Mouse (Mus musculus) right cerebral cortex, postnatal 14 days (tissue): ENCODE results near the gene Gipr.

Experiments
- DNase-seq: peaks from one replicate; pipeline ENCODE4 v3.0.0; 2022

The Gipr gene

DNA sequence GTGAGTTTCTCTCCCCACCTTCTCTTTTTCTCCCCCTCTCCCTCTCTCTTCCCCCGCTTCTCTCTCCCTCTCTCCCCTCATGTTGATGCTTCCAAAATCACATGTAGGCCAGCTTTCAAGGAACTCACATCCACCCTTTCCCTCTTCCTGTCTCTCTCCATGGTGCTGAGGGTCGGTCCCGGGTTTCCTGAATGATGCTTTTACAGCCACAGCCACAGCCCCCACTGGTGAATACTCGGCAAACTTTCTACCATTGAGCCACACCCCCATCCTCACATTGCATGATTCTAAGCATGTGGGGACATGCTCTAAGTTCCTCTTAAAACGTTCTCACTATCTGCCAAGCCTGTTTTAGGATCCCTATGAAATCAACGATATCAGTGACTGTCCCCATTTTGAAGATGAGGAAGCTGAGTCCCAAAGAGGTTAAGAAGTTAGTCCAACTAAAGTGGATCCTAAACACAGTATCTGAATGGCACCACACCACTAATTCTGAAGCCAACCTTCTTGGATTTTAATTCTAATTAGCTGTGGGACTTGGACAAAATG, 18.4 kb downstream of the Gipr start:
- no peak for DNase-seq

DNA sequence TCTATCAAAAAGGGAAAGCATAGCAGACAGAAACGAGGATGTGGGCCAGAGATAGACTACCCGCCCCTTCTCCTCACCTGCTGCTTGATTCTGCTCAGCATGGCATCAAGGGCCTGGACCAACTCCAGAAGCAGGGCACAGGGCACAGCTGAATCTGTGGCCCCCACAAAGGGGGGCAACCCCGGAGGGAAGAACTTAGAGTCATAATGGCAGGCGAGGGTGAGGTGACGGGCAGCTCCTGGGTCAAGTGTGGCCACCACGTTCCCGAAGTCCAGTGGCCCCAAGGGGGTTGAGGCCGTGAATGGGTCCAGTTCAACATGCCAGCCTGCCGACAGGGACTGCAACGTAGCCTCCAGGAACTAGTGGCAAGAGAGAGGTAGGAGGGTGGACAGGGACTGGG, 19.1 kb downstream of the Gipr start:
- DNase-seq: no peak

DNA sequence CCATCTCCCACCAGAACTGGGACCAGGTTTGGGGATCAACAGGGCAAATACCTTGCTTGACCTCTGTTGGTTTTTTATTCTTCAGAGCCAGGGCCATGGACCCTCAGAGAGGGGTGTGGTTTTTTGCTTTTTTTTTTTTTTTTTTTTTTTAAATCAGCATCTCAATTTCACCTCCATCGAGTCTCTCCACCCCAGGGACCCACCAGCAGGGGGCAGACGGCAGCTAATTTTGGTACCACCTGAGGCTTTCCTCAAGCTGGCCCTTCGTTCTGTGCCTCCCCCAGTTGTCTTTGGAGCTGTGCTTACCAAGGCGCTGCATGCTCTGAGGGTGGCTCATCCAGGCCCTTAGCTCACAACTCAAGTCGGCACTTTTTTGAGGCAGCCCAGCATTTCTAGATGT, 28.5 kb downstream of the Gipr start:
- DNase-seq: peak; percentile 79

DNA sequence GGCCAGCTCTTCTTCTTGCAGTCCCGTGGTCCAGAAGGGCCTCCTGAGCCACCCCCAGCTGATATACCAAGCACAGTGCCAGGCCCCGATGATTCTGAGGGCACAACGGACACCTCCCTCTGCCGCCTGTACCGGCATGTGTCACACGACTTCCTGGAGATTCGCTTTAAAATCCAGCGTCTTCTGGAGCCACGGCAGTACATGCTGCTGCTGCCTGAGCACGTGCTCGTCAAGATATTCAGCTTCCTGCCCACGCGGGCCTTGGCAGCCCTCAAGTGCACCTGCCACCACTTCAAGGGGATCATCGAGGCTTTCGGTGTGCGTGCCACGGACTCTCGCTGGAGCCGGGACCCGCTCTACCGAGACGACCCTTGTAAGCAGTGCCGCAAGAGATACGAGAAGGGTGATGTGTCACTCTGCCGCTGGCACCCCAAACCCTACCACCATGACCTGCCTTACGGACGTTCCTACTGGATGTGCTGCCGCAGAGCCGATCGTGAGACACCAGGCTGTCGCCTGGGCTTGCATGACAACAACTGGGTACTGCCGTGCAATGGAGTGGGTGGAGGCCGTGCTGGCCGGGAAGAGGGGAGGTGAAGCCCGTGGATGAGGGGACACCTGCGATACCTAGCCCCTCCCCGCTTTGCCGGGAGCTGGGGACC, 29.1 kb downstream of the Gipr start:
- peak; percentile 50 for DNase-seq

DNA sequence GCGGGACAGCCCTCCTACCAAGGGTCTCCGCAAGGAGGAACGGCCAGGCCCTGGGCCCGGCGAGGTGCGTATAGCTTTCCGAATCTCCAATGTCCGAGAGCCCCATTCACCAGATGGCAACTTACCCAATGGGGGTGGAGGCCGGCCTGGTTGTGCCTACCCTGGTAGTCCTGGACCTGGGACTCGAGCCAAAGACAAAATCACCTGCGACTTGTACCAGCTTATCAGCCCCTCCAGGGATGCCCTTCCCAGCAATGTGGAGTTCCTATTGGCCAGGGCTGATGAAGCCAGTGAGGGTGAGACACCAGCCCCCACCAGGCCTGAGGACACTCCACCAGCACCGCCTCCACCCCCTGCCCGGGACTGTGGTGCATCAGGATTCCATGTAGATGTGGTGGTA, 29.8 kb downstream of the Gipr start:
- DNase-seq: no peak

DNA sequence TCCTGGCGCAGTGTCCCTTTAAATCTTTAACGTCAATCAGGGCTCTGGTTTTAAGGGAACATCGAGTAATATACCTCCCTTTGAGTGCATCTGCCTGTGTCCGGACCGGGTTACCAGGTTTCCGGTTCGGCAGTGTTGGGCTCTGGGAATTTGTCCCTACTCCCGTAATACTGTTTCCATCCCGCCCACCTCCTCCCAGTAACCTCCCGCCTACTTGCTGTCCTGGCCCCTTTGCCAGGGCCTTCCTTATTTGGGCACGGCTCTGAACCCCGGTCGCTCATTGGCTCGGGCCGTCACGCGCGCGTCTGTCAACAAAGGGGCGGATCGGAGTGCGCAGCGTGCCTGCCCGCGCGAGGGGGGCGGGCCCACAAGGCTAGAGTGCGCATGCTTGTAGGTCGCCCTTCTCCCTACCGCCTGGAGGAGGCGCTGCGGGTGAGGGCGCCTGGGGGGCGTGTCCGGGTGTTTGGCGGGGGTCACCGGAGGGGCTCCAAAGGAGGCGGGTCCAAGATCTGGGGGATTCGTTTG, 34.5 kb downstream of the Gipr start:
- peak; percentile 97 for DNase-seq

DNA sequence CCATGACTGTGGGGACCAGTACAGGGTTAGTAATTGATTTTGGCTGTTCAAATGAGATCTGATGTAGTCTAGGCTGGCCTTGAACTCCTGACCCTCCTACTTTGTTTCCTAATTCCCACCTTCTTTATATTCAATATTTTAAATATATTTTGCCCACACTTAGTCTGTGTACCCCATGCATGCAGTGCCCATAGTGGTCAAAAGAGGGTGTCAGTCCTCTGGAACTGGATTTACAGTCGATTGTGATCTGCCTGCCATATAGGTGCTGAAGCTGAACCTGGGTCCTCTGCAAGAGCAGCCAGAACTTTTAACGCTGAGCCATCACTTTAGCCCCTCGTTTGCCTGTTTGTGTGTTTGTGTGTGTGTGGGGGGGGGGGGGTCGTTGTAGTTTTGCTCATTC, 35.3 kb downstream of the Gipr start:
- no peak for DNase-seq

DNA sequence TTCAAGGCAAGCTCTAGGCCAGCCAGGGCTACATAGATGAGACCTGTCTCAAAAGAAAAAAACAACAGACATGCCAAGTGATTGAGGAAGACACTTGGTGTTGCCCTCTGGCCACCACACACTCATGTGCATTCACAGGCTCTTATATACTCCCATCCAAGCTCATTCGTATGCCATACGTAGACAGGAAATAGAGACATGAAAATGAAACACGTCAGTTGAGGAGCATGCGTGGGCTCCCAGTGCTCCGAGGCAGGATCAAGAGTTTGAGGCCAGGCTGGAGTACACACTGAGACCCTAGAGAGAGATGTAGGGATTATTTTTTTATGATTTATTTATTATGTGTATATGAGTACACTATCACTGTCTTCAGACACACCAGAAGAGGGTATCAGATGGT, 36.5 kb downstream of the Gipr start:
- DNase-seq: no peak

DNA sequence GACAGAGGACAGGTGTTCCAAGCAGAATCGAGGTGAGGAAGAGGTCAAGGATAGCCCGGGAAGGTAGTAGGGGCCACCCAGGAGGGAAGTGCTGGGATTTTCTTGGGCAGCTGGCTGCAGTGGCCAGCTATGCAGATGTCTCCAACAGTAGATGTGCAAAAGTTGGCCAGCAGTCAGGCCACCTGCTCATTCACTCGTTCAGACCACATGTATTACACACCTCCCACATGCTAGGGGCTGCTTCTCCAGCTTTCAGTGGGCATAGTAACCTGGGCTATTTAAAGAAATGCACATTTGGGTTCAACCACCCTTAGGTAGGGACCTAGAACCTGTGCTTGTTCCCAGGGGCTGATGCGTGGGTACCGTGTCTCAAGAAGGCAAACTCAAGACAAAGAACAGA, 38.2 kb downstream of the Gipr start:
- DNase-seq: no peak

DNA sequence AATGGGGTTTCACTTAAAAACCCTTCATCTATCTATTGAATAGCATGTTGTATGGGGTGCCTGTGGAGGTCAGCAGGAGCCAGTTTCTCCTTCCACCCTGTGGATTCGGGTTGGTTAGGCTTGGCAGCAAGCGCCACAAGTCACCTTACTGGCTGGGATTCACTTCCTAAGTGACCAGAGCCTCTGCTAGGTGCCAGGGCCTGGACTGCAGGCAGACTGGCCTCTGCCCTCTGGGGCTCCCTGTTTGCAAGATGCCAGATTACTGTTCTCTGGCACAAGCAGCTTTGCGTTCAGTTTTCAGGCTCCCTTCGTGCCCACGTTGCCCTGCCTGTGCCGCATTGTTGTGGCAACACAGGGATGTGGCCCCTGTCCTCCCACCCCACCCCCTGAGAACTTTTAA, 41.2 kb downstream of the Gipr start:
- no peak for DNase-seq

DNA sequence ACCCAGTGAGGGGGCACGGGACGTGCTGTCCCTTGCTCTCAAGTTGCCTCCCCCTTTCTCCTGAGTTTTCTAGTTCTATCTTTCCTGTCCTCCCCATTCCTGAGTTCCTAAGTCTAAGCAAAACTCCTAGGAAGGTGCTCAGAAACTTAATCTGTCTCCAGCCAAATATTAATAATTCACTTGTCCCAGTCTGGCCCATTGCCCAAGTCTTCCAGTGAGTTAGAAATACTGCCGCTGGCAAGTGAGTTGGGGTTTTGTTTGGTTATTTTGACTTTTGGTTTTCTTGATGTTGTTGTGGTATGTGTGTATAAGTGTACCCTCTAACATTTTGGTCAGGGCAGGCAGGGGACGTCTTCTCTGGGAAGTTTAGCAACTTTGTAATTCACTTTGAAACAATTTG, 44.2 kb downstream of the Gipr start:
- DNase-seq: no peak

DNA sequence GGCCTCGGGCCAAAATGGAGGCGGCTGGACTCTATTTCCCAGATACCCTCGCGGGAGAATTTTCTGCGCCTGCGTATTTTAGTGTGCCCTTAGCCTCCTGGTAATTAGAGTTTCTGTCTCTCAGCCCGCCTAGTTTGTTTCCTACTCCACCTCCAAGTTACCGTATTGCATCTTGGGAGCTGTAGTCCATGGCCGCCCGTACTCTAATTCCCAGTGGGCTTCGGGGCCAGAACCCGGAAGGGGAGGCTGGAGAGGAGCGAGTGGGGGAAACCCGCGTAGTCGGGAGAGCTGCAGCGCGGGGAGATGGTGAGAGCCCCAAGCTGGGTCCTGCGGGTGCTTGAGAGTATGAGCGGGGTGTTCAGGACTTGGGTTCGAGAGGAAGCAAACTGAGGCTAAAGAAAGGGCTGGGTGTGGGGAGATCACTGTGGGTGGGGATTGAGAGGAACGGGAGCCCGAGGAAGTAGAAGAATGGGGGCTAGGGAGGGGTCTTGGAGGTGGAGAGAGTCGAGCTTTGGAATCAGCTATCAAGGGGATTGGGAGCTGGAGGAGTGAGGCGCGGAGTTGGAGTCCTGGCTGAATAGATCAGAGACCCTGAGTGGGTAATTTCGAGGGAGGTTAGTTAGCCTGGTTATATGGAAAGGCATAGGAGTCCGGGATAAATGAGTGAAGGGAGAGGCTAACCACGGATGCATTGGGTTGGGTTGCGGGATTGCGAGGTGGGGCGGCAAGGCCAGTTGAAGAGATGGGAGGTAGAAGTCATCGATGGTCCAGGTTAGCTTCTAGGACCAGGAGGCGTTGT, 46.1 kb downstream of the Gipr start, which contains the start of gene Fbxo46:
Gene Fbxo46, plus strand, starts transcription at position 229 of the 799 bp plus-strand sequence.
- DNase-seq: peak; percentile 86

DNA sequence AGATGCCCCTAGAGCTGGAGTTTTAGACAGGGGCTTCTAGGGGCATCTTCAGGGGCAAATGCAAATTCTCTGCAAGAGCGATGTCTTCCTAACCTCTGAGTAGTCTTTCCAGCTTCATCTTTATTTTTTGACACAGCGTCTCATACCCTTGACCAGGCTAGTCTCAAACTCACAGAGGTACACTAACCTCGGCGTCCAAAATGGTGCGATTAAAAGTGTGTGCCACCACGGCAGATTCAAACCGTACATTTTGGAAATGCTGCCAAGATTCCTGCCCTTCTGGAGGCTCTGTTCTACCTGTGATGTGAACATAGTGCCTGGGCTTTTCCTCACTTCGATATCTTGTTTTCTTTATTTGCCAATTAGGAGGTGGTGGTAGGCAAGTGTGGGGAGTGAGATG, 46.8 kb downstream of the Gipr start:
- DNase-seq: no peak

DNA sequence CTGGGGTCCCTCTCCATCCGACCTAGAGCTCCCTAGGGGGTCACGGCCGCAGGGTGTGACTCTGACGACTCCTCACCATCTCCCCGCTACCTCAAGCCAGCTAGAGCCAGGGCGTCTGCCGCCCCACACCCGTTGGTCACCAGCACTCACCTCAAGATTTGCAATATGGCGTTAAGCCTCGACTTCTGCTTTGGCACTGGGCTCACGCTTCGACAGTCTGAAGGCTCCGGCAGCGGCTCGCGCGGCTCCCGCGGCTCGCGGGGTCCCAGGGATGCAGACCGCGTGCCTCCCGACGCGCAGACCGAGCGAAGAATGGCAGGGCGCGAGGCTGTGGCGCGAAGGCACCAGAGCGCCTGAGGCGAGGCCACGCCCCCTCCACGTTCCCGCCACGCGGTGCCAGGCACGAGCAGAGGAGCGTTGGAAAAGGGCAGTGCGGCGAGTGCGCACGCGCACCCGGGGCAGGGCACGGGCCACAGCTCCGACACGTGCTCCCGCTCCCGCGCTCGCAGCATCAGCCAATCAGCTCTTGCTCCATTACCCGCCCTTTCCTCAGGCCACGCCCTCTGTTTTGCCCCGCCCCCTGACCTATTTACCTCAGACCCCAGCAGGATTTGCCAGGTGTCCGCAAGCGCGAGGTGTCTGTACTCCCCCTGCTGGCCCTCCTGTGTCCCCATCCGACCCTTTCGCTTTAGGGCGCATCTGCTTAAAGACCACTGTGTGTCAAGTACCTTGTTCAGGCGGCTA, 47.7 kb downstream of the Gipr start, which contains the start of gene Gm4969:
Gene Gm4969, minus strand, starts transcription at position 341 of the 744 bp plus-strand sequence.
- peak; percentile 78 for DNase-seq

DNA sequence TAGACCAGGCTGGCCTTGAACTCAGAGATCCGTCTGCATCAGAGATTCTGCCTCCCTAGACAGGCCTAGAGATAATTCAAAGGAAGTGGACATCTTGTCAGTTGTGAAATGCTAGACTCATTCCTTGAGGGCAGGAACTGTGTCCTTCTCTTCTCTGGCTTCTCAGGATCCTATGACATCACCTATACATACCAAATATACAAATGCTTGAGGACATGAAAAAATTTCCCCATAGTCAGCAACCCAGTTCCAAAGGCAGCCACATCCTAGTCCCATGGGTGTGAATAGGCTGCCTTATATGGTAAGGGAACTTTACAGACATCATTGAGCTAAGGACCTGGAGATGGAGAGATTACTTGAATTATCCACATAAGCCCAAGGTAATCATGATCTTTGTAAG, 56.4 kb downstream of the Gipr start:
- no peak for DNase-seq

DNA sequence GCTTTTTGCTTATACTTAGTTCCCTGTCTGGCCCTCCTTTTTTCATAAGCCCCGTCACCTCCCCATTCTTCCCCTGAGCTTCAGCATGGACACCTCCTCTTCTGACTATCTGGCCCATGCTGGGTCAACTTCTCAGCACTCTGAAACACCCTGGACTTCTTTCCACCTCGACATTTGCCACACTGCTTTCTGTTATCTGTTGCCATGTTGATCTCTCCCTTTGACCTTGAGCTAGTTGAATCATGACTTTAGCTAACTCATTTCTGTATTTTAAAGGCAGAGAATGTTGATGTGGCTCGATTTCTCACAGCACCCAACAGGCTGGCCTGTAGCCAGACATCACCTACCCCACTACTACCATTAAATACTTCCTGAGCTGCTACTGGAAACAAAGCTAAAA, 58.5 kb downstream of the Gipr start:
- no peak for DNase-seq
